15 mouse cellular contexts compared by ENCODE assay signal in the genomic region with DNA sequence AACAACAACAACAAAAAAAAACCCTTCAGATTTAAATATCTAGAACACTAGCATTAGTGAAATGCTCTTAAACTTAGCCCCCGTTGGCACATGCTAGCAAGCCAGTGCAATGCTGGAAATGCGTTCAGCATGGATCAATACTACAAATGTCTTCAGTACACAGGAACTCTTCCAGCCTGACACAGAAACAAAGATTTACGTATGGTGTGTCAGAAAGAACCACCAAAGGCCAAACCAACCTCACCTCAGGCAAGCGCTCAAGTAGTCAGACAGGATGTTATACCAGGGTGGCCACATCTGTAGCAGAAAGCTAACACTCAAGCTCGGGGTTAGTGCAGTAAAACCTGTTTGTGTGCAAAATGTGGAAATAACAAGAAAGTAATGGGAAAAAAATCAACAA. TPM values are rescaled to one million over a fixed set of nuclear protein-coding genes. Genes with fewer than 3 reads are reported as not detected.
DNase-seq lines count a peak whose midpoint lies in the region; ATAC-seq lines count a peak whose summit lies in the region.
"Had no signal": no experiment of that assay in that cellular context is flagged by ENCODE, and none has a peak within 500 bp of the region (broad histone marks: within the 10 kb centered on the region; RNA-seq: fewer than 3 reads in every experiment).

No protein-coding gene starts in this region.

- no peak for ATAC-seq in cerebellum, adult (ENCODE audit: insufficient number of reproducible peaks, low FRiP score, low TSS enrichment)
- ATAC-seq: forebrain, embryonic 13.5 days had no signal

- no peaks in the 10 kb centered on the region for H3K36me3 ChIP-seq in splenic B cell, adult 2 months (ENCODE audit: control insufficient read depth, insufficient read depth, low read length, poor library complexity, severe bottlenecking)
- H3K36me3 ChIP-seq: embryonic facial prominence, embryonic 12.5 days; heart, embryonic 12.5 days; hindbrain, embryonic 12.5 days; stomach, embryonic 15.5 days had no signal

- DNase-seq in spleen, postnatal 36 days (ENCODE audit: low spot score in 2 of 2): peak; percentile 29 to 31
- no peak for DNase-seq in spleen, postnatal 10 days (ENCODE audit: low spot score in 2 of 2)
- DNase-seq in adipocyte (ENCODE audit: low spot score): peak; percentile 29
- peak; percentile 38 for DNase-seq in splenic B cell, adult 2 months (ENCODE audit: low read depth, low spot score)
- DNase-seq in adrenal gland, postnatal 10 days: no peak
- no peak for DNase-seq in testis, postnatal 14 days (ENCODE audit: low spot score)
- DNase-seq: cerebellum, adult 9-11 months; gastrocnemius, postnatal 14 days; kidney, adult 11 months had no signal

- no peaks in the 10 kb centered on the region for H3K27me3 ChIP-seq in splenic B cell, adult 2 months (ENCODE audit: control insufficient read depth, insufficient read depth, low read length, poor library complexity, severe bottlenecking)
- H3K27me3 ChIP-seq: embryonic facial prominence, embryonic 12.5 days; forebrain, embryonic 13.5 days; heart, embryonic 12.5 days; hindbrain, embryonic 12.5 days; stomach, embryonic 15.5 days had no signal

RNA-seq across cellular contexts. Expression of gene Ostf1, which starts 12.6 kb away (rescaled TPM):
- total RNA-seq in adrenal gland, postnatal 10 days (2021): 10 to 100 TPM; 90.4 to 91.2 TPM

RNA-seq across cellular contexts. Expression of gene Nmrk1, which starts 12.7 kb away (rescaled TPM):
- total RNA-seq in adrenal gland, postnatal 10 days (2021): 10 to 100 TPM; 11.4 to 12.6 TPM

RNA-seq across cellular contexts. Expression of gene Carnmt1, which starts 51.5 kb away (rescaled TPM):
- total RNA-seq in adrenal gland, postnatal 10 days (2021): 10 to 100 TPM; 16.7 to 19.4 TPM

Comparison
In these comparisons a context has a peak if more than half of its experiments do, and no peak if none do; other contexts are left out.
1. DNase-seq: peak in spleen, postnatal 36 days (2 of 2), adipocyte (single experiment) and splenic B cell, adult 2 months (single experiment); none in spleen, postnatal 10 days (0 of 2), adrenal gland, postnatal 10 days (single experiment) and testis, postnatal 14 days (single experiment).